ENCODE assay signal across 7 mouse cellular contexts in the genomic region with DNA sequence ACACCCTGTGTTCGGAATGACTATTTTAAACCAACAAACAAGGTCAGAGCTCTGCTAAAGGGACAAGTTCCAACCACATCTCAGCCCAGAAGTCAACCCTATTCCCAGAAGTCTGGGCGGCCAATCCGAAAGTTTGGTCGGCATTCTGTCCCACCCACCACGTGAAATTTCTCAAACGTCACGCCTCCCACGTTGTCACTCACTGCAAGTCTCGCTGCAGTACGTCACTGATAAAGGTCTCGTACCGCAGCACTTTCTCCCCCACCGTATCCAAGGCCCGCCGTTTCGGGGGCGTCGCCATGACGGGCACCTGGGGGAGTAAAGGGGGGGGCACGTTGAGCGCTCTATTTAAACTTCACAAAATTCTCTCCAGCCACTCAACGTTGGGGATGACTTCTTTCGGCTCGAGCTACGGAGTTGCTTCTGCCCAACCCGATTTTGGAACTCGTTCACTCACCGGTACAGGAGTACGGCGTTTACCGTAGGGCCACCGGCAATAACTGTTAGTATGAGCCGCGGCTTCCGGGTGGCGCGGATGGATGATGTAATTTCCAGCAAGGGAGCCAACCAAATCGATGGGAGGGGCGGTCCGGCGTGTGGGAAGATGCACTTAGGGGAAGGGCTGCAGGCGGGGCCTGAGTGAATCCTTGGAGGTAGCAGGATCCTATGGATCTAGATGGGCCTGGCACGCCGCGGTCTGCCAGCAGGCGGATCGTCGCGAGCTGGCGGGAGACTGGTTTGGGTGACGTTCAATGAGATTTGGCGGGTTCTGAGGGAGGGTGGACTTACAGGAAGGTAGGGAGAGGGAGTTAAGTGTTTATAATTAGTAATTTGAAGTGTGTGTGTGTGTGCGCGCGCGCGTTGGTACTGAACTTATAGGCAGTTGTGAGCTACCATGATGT. TPM values are rescaled to one million over a fixed set of nuclear protein-coding genes. Genes with fewer than 3 reads are reported as not detected.
A peak's percentile ranks its signal among the peaks of the same experiment; 100 is the strongest.
DNase-seq lines count a peak whose midpoint lies in the region; ATAC-seq lines count a peak whose summit lies in the region.

A gene (minus strand): TSS at position 541 of the 902 bp plus-strand sequence.

- no peaks in the 10 kb centered on the region for H3K4me1 ChIP-seq in embryonic facial prominence, embryonic 12.5 days
- no peaks in the 10 kb centered on the region for H3K4me1 ChIP-seq in limb, embryonic 13.5 days
- peaks cover 2% of the 10 kb centered on the region; the same call in 1 of the 2 replicates for H3K4me1 ChIP-seq in midbrain, embryonic 16.5 days (ENCODE audit: control insufficient read depth, insufficient read depth, low read length)

- H3K9ac ChIP-seq in embryonic facial prominence, embryonic 12.5 days, result peak within 1 kb of the TSS; percentile 36; the same call in 1 of the 2 replicates
- H3K9ac ChIP-seq in limb, embryonic 13.5 days, result peak within 1 kb of the TSS; percentile 61
- peak within 1 kb of the TSS; percentile 55; the same call in 1 of the 2 replicates for H3K9ac ChIP-seq in midbrain, embryonic 16.5 days (ENCODE audit: low read depth, low read length)

- H3K4me2 ChIP-seq in embryonic facial prominence, embryonic 12.5 days (replicated peaks), result peak within 1 kb of the TSS; percentile 44
- peak within 1 kb of the TSS; percentile 60 for H3K4me2 ChIP-seq in limb, embryonic 13.5 days (replicated peaks)
- peak within 1 kb of the TSS; percentile 56 for H3K4me2 ChIP-seq in midbrain, embryonic 16.5 days (ENCODE audit: low read length)

- H3K4me3 ChIP-seq in embryonic facial prominence, embryonic 12.5 days, result peak within 1 kb of the TSS; percentile 52
- peak within 1 kb of the TSS; percentile 52 for H3K4me3 ChIP-seq in limb, embryonic 13.5 days
- peak within 1 kb of the TSS; percentile 46 for H3K4me3 ChIP-seq in midbrain, embryonic 16.5 days (ENCODE audit: low read depth, low read length)

- H3K36me3 ChIP-seq in embryonic facial prominence, embryonic 12.5 days, result no peaks in the 10 kb centered on the region
- no peaks in the 10 kb centered on the region; the same call in 1 of the 2 replicates for H3K36me3 ChIP-seq in limb, embryonic 13.5 days
- no peaks in the 10 kb centered on the region for H3K36me3 ChIP-seq in midbrain, embryonic 16.5 days (ENCODE audit: control insufficient read depth, insufficient read depth, low read length)

- DNase-seq in adrenal gland, postnatal 25 days, result peak; percentile 85
- DNase-seq in heart, adult 18-20 months, result peak; percentile 91 to 92
- peak; percentile 84 to 87 for DNase-seq in kidney, adult 8-10 months
- peak; percentile 71 to 90 for DNase-seq in spleen, postnatal 10 days (ENCODE audit: low spot score in 2 of 2)

- H3K9me3 ChIP-seq in embryonic facial prominence, embryonic 12.5 days, result no peaks in the 10 kb centered on the region
- no peaks in the 10 kb centered on the region for H3K9me3 ChIP-seq in limb, embryonic 13.5 days
- H3K9me3 ChIP-seq in midbrain, embryonic 16.5 days (replicated peaks; ENCODE audit: control insufficient read depth, low read length, poor library complexity, severe bottlenecking), result 0 out of 2 replicates have a peak, but pooled peaks cover 3% of the 10 kb centered on the region

- no peaks in the 10 kb centered on the region for H3K27me3 ChIP-seq in embryonic facial prominence, embryonic 12.5 days
- no peaks in the 10 kb centered on the region for H3K27me3 ChIP-seq in limb, embryonic 13.5 days
- H3K27me3 ChIP-seq in midbrain, embryonic 16.5 days (ENCODE audit: control insufficient read depth, insufficient read depth, low read depth, low read length), result no peaks in the 10 kb centered on the region

- H3K27ac ChIP-seq in embryonic facial prominence, embryonic 12.5 days, result 0 out of 2 replicates have a peak within 1 kb of the TSS, but pooled peaks have one; percentile 54
- peak within 1 kb of the TSS; percentile 65 for H3K27ac ChIP-seq in limb, embryonic 13.5 days
- peak within 1 kb of the TSS; percentile 72 for H3K27ac ChIP-seq in midbrain, embryonic 16.5 days (ENCODE audit: low read length)

- WGBS in embryonic facial prominence, embryonic 12.5 days, result 20% methylated on average over 57 of the region's 57 CpGs
- 20% methylated on average over 57 of the region's 57 CpGs for WGBS in limb, embryonic 13.5 days
- WGBS in midbrain, embryonic 16.5 days, result 19% methylated on average over 57 of the region's 57 CpGs

- peak; percentile 97 for ATAC-seq in embryonic facial prominence, embryonic 12.5 days (ENCODE audit: insufficient number of reproducible peaks, insufficient read depth, low FRiP score, low TSS enrichment)
- ATAC-seq in limb, embryonic 13.5 days (ENCODE audit: low FRiP score, low read depth), result peak; percentile 98
- ATAC-seq in midbrain, embryonic 16.5 days, result peak; percentile 98

RNA-seq across cellular contexts. Expression of the gene that starts here (rescaled TPM):
- total RNA-seq in adrenal gland, postnatal 25 days (2021), result 27.9 and 35.6 TPM in 2 replicates
- polyA plus RNA-seq in embryonic facial prominence, embryonic 12.5 days (2016; fragmentation: Nextera tagmentation; extraction: Ambion mirVana), result 51.2 and 52.1 TPM in 2 replicates
- total RNA-seq in heart, adult 18-20 months (2021), result 10 to 100 TPM; 34.8 to 40.8 TPM
- 46.7 and 53.2 TPM in 2 replicates for polyA plus RNA-seq in limb, embryonic 13.5 days (2015; fragmentation: Nextera tagmentation; extraction: Ambion mirVana)
- polyA plus RNA-seq in midbrain, embryonic 16.5 days (2015; fragmentation: Nextera tagmentation; extraction: Ambion mirVana), result 21.2 and 22.6 TPM in 2 replicates

Comparison
In these comparisons a context has a peak if more than half of its experiments do, and no peak if none do; other contexts are left out.
1. Peak in every context shown above with its lines: DNase-seq, ATAC-seq, H3K4me3 ChIP-seq and H3K27ac ChIP-seq.